Mouse (Mus musculus) cerebellum, adult 2 months (tissue): ENCODE measurements around the gene Lad1.

Experiments used
- CTCF ChIP-seq: fragments of 200-500 bp; IDR thresholded peaks from 2 replicates; pipeline ENCODE4 v1.5.1; 2011; ENCODE audit warnings: low read depth, mild to moderate bottlenecking, control low read depth, low read length, moderate library complexity, borderline replicate concordance; ENCODE audit not compliant: insufficient read depth
- POLR2A ChIP-seq: fragments of 200-500 bp; IDR thresholded peaks from 2 replicates; pipeline ENCODE4 v1.6.1; 2011; ENCODE audit warnings: low read length, control low read depth, borderline replicate concordance; ENCODE audit not compliant: insufficient read depth

DNA sequence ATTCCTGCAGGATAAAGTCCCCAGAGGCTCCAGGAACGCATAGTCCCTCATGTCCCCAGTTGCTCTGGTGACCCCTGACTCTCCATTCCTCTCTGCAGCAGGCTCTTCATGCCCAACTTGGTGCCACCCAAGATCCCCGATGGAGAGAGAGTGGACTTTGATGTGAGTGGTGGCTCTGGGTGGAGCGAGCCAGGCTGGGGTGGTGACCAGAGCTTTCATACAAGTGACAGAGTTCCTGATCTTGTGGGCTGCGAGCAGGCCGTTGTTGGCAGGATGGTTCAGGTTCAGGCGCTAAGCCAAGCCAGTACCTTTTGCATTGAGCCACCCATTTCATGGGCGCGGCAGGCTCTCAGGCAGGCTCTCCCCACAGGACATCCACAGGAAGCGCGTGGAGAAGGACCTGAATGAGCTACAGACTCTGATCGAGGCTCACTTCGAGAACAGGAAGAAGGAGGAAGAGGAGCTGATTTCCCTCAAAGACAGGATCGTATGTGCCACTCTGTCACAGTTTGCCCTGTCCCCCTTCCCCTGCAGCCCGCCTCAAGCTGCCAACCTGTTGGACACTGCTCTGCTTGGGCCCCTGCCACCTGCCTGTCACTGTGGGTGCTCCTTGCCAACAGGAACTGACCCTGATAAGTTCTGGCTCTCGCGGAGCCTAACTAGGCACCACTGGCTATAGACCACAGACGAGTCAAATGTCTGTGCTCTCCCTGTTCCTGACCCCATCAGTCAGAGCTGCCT is 29.4 kb downstream of the Lad1 start:
- no peak for TF ChIP-seq CTCF
- TF ChIP-seq POLR2A: no peak
